In genomic region chr9:116216677-116217076, GRCm38 (mm10) we compare ENCODE assay signal across 18 mouse cellular contexts. TPM values are rescaled to one million over a fixed set of nuclear protein-coding genes. Genes with fewer than 3 reads are reported as not detected.
DNase-seq lines count a peak whose midpoint lies in the region; ATAC-seq and TF ChIP-seq lines count a peak whose summit lies in the region.
"Had no signal": no experiment of that assay in that cellular context is flagged by ENCODE, and none has a peak within 500 bp of the region (broad histone marks: within the 10 kb centered on the region; RNA-seq: fewer than 3 reads in every experiment).

No protein-coding gene starts in this region.

- TF ChIP-seq RAD21 in CH12.LX (IDR thresholded peaks at IDR 0.05; ENCODE audit: low read depth, low read length): peak; percentile 56

- TF ChIP-seq POLR2A in CH12.LX (IDR thresholded peaks at IDR 0.05; ENCODE audit: low read depth, low read length): peak; percentile 55

- H3K9ac ChIP-seq in CH12.LX (ENCODE audit: insufficient read depth, low read depth): peak overlapping the region; percentile 53; the same call in 1 of the 2 replicates
- H3K9ac ChIP-seq in hindbrain, embryonic 12.5 days: no peak overlapping the region
- H3K9ac ChIP-seq in forebrain, embryonic 14.5 days (ENCODE audit: low read length): no peak overlapping the region
- H3K9ac ChIP-seq: forebrain, embryonic 15.5 days; limb, embryonic 12.5 days; liver, embryonic 15.5 days; midbrain, embryonic 15.5 days; neural tube, embryonic 13.5 days had no signal

- ATAC-seq in megakaryocyte progenitor cell, adult 5-6 weeks (replicated peaks; ENCODE audit: poor library complexity): peak; percentile 73
- no peak for ATAC-seq in hindbrain, embryonic 12.5 days (ENCODE audit: low FRiP score)
- ATAC-seq in forebrain, embryonic 14.5 days: no peak
- ATAC-seq: forebrain, embryonic 15.5 days; midbrain, embryonic 15.5 days had no signal

- dilution Hi-C loops in CH12.LX (cut with MboI; ENCODE audit: extremely low pct_ligation_motif_present, extremely low pct_unique_long_range_greater_than_20kb, low sequenced_read_pairs): no loop called here

- peak overlapping the region; percentile 98; the same call in 1 of the 2 replicates for H3K27ac ChIP-seq in CH12.LX (ENCODE audit: insufficient read depth, low read depth)
- H3K27ac ChIP-seq in hindbrain, embryonic 12.5 days: no peak overlapping the region
- H3K27ac ChIP-seq in forebrain, embryonic 14.5 days (ENCODE audit: low read depth, low read length): no peak overlapping the region
- H3K27ac ChIP-seq: forebrain, embryonic 15.5 days; gastrocnemius, adult 2 months; left cerebral cortex, adult 2 months; liver, embryonic 15.5 days; macrophage; midbrain, embryonic 15.5 days; neural tube, embryonic 13.5 days had no signal

- no peak overlapping the region for H3K4me2 ChIP-seq in CH12.LX (ENCODE audit: insufficient read depth, low read depth, poor library complexity, severe bottlenecking)
- H3K4me2 ChIP-seq in hindbrain, embryonic 12.5 days (replicated peaks): no peak overlapping the region
- no peak overlapping the region for H3K4me2 ChIP-seq in forebrain, embryonic 14.5 days (ENCODE audit: low read length)
- H3K4me2 ChIP-seq: forebrain, embryonic 15.5 days; limb, embryonic 12.5 days; liver, embryonic 15.5 days; midbrain, embryonic 15.5 days; neural tube, embryonic 13.5 days had no signal

- peak; percentile 16 to 62; a peak in 2 of 4 replicates for TF ChIP-seq CTCF in CH12.LX (conservative IDR thresholded peaks at IDR 0.05 in 1 of 2, IDR thresholded peaks at IDR 0.05 in 1 of 2; ENCODE audit: low read depth in 2 of 2, low read length in 2 of 2)

- WGBS in hindbrain, embryonic 12.5 days: 86% methylated on average over 10 of the region's 10 CpGs
- 94% methylated on average over 10 of the region's 10 CpGs for WGBS in forebrain, embryonic 14.5 days

- H3K27me3 ChIP-seq in CH12.LX (replicated peaks): no peaks in the 10 kb centered on the region
- H3K27me3 ChIP-seq in hindbrain, embryonic 12.5 days: no peaks in the 10 kb centered on the region
- H3K27me3 ChIP-seq in forebrain, embryonic 14.5 days (replicated peaks; ENCODE audit: control insufficient read depth, insufficient read depth, low read length): no peaks in the 10 kb centered on the region
- H3K27me3 ChIP-seq: forebrain, embryonic 15.5 days; limb, embryonic 12.5 days; liver, embryonic 15.5 days; midbrain, embryonic 15.5 days; neural tube, embryonic 13.5 days had no signal

- no peak overlapping the region for H3K4me3 ChIP-seq in CH12.LX (replicated peaks in 1 of 3; ENCODE audit: low read depth in 2 of 3, low read length in 2 of 3, poor library complexity in 1 of 3)
- H3K4me3 ChIP-seq in hindbrain, embryonic 12.5 days: no peak overlapping the region
- H3K4me3 ChIP-seq in forebrain, embryonic 14.5 days (ENCODE audit: low read depth, low read length): no peak overlapping the region
- H3K4me3 ChIP-seq: forebrain, embryonic 15.5 days; gastrocnemius, adult 2 months; left cerebral cortex, adult 2 months; limb, embryonic 12.5 days; liver, embryonic 15.5 days; midbrain, embryonic 15.5 days; neural tube, embryonic 13.5 days had no signal

- no peaks in the 10 kb centered on the region for H3K36me3 ChIP-seq in CH12.LX (replicated peaks in 1 of 2; ENCODE audit: control insufficient read depth in 1 of 2, insufficient read depth in 1 of 2, low read length in 1 of 2)
- no peaks in the 10 kb centered on the region for H3K36me3 ChIP-seq in hindbrain, embryonic 12.5 days
- no peaks in the 10 kb centered on the region for H3K36me3 ChIP-seq in forebrain, embryonic 14.5 days (ENCODE audit: control insufficient read depth, insufficient read depth, low read length)
- H3K36me3 ChIP-seq: forebrain, embryonic 15.5 days; limb, embryonic 12.5 days; liver, embryonic 15.5 days; midbrain, embryonic 15.5 days; neural tube, embryonic 13.5 days had no signal

- in situ Hi-C loops in CH12.LX (cut with MboI; ENCODE audit: low pct_ligation_motif_present, low pct_unique_long_range_greater_than_20kb, low sequenced_read_pairs): loop anchor here (10.0 kb wide), 1 partner anchor 108 kb away; no protein-coding TSS in a partner anchor

- TF ChIP-seq EP300 in CH12.LX (IDR thresholded peaks at IDR 0.05; ENCODE audit: low read length): peak; percentile 89

- peaks cover 34 to 85% of the 10 kb centered on the region in 2 experiments for H3K4me1 ChIP-seq in CH12.LX (ENCODE audit: control insufficient read depth in 1 of 2, insufficient read depth in 2 of 2)
- peaks cover 20% of the 10 kb centered on the region for H3K4me1 ChIP-seq in hindbrain, embryonic 12.5 days
- peaks cover 5% of the 10 kb centered on the region for H3K4me1 ChIP-seq in forebrain, embryonic 14.5 days (ENCODE audit: control insufficient read depth, insufficient read depth, low read length)
- H3K4me1 ChIP-seq: liver, embryonic 15.5 days had no signal

- no peaks in the 10 kb centered on the region for H3K79me2 ChIP-seq in CH12.LX (replicated peaks; ENCODE audit: control insufficient read depth, extremely low read depth, insufficient read depth, poor library complexity, severe bottlenecking)

- H3K9me3 ChIP-seq in CH12.LX (replicated peaks; ENCODE audit: low read length): no peaks in the 10 kb centered on the region
- no peaks in the 10 kb centered on the region for H3K9me3 ChIP-seq in hindbrain, embryonic 12.5 days (replicated peaks)
- no peaks in the 10 kb centered on the region for H3K9me3 ChIP-seq in forebrain, embryonic 14.5 days (replicated peaks; ENCODE audit: control insufficient read depth, low read length)
- H3K9me3 ChIP-seq: forebrain, embryonic 15.5 days; limb, embryonic 12.5 days; liver, embryonic 15.5 days; midbrain, embryonic 15.5 days; neural tube, embryonic 13.5 days had no signal

- DNase-seq in lung, postnatal 36 days: peak; percentile 52
- DNase-seq in lung, adult 18-20 months: no peak
- peak; percentile 96 for DNase-seq in CH12.LX (ENCODE audit: extremely low read depth)
- peak; percentile 12 to 28 for DNase-seq in spleen, postnatal 14 days (ENCODE audit: low spot score in 2 of 2)
- DNase-seq in cerebellum, adult 9-11 months: no peak
- DNase-seq in forebrain, embryonic 14.5 days (ENCODE audit: low spot score): no peak
- DNase-seq: cerebellum, adult 8-10 months; gastrocnemius, adult 2 months; heart, postnatal 14 days had no signal

TF ChIP-seq in CH12.LX, 34 proteins besides CTCF, POLR2A, EP300 and RAD21 (continues in another document):
- TF ChIP-seq ZKSCAN1 (IDR thresholded peaks at IDR 0.05; ENCODE audit: borderline replicate concordance, low read depth, low read length) (no peak), SIN3A (IDR thresholded peaks at IDR 0.05; ENCODE audit: low read length) (no peak; the same call in 1 of the 2 replicates), IRF4 (IDR thresholded peaks at IDR 0.05; ENCODE audit: low read depth, low read length) (peak; percentile 91), POLR2AphosphoS2 (IDR thresholded peaks at IDR 0.05; ENCODE audit: low read depth, low read length) (no peak), NELFE (IDR thresholded peaks at IDR 0.05; ENCODE audit: low read depth, low read length) (no peak), TBP (conservative IDR thresholded peaks at IDR 0.05; ENCODE audit: low read depth, low read length) (peak; percentile 40), CHD2 (IDR thresholded peaks at IDR 0.05; ENCODE audit: low read length) (no peak), KAT2A (IDR thresholded peaks at IDR 0.05; ENCODE audit: insufficient replicate concordance, low read length) (no peak), RCOR1 (conservative IDR thresholded peaks at IDR 0.05; ENCODE audit: low read depth, low read length) (0 out of 2 replicates have a peak, but pooled peaks have one; percentile 69), GABPA (IDR thresholded peaks at IDR 0.05; ENCODE audit: insufficient replicate concordance, low read depth, low read length) (no peak), BHLHE40 (IDR thresholded peaks at IDR 0.05; ENCODE audit: low read depth, low read length) (peak; percentile 98), ETS1 (conservative IDR thresholded peaks at IDR 0.05; ENCODE audit: low read depth, low read length) (peak; percentile 91), JUN (IDR thresholded peaks at IDR 0.05; ENCODE audit: insufficient read depth, low read depth, low read length) (no peak), TCF12 (IDR thresholded peaks at IDR 0.05; ENCODE audit: low read depth, low read length) (peak; percentile 82), JUND (conservative IDR thresholded peaks at IDR 0.05; ENCODE audit: low read depth, low read length) (no peak; the same call in 1 of the 2 replicates), E2F4 (IDR thresholded peaks at IDR 0.05; ENCODE audit: insufficient replicate concordance, low read depth, low read length) (no peak), MAFK (IDR thresholded peaks at IDR 0.05; ENCODE audit: insufficient replicate concordance, low read length) (no peak), MXI1 (IDR thresholded peaks at IDR 0.05; ENCODE audit: low read depth, low read length) (peak; percentile 41; the same call in 1 of the 2 replicates), MAX (IDR thresholded peaks at IDR 0.05; ENCODE audit: low read length) (peak; percentile 89), PAX5 (IDR thresholded peaks at IDR 0.05; ENCODE audit: low read length) (no peak), HCFC1 (IDR thresholded peaks at IDR 0.05; ENCODE audit: low read depth, low read length) (peak; percentile 50), ZC3H11A (IDR thresholded peaks at IDR 0.05; ENCODE audit: low read depth, low read length) (no peak), NRF1 (IDR thresholded peaks at IDR 0.05; ENCODE audit: low read depth, low read length) (no peak), ZMIZ1 (IDR thresholded peaks at IDR 0.05; ENCODE audit: low read depth, low read length) (no peak), MEF2A (IDR thresholded peaks at IDR 0.05; ENCODE audit: borderline replicate concordance, low read depth, low read length) (peak; percentile 81), ELF1 (IDR thresholded peaks at IDR 0.05; ENCODE audit: low read depth, low read length) (peak; percentile 57; the same call in 1 of the 2 replicates), MYC (IDR thresholded peaks at IDR 0.05; ENCODE audit: low read depth, low read length) (peak; percentile 94; the same call in 1 of the 2 replicates), SMC3 (IDR thresholded peaks at IDR 0.05; ENCODE audit: low read depth, low read length) (peak; percentile 32; the same call in 1 of the 2 replicates), MAZ (IDR thresholded peaks at IDR 0.05; ENCODE audit: low read depth, low read length) (no peak)

RNA-seq across cellular contexts. Expression of gene Tgfbr2, which starts 41.5 kb away (rescaled TPM):
- 43.0 and 46.3 TPM in 2 replicates for total RNA-seq in CH12.LX (2012; rRNA removed)
- total RNA-seq in CH12.LX (2014; rRNA removed): 19.6 and 21.2 TPM in 2 replicates
- polyA plus RNA-seq in CH12.LX (2012; ENCODE audit: insufficient read length, low read depth): 37.4 and 42.8 TPM in 2 replicates
- 8.2 and 8.3 TPM in 2 replicates for total RNA-seq in megakaryocyte progenitor cell, adult 5-6 weeks (2015)
- total RNA-seq in megakaryocyte progenitor cell, adult 5-6 weeks (2017): 5.9 and 6.5 TPM in 2 replicates
- polyA plus RNA-seq in hindbrain, embryonic 12.5 days (2016; fragmentation: Nextera tagmentation; extraction: Ambion mirVana): 18.9 and 19.3 TPM in 2 replicates
- polyA plus RNA-seq in forebrain, embryonic 14.5 days (2014; fragmentation: Nextera tagmentation; extraction: Ambion mirVana): 5.5 and 7.7 TPM in 2 replicates

Comparison
In these comparisons a context has a peak if more than half of its experiments do, and no peak if none do; other contexts are left out.
1. DNase-seq: peak in lung, postnatal 36 days (single experiment), CH12.LX (single experiment) and spleen, postnatal 14 days (2 of 2); none in lung, adult 18-20 months (0 of 2), cerebellum, adult 9-11 months (single experiment) and forebrain, embryonic 14.5 days (single experiment).